Mouse (Mus musculus) embryo, embryonic 10.5 days (tissue): ENCODE results near the gene Gm5169.
"Not testable (repeated sequence)": the region's sequence is repeated elsewhere in the genome, so short reads cannot be mapped to it uniquely, and the experiment has no call there.

ENCODE experiments used
- DNase-seq: peaks from one replicate; pipeline ENCODE4 v3.0.0-alpha.2; 2015; ENCODE audit warnings: low spot score

Gm5169 gene

DNA sequence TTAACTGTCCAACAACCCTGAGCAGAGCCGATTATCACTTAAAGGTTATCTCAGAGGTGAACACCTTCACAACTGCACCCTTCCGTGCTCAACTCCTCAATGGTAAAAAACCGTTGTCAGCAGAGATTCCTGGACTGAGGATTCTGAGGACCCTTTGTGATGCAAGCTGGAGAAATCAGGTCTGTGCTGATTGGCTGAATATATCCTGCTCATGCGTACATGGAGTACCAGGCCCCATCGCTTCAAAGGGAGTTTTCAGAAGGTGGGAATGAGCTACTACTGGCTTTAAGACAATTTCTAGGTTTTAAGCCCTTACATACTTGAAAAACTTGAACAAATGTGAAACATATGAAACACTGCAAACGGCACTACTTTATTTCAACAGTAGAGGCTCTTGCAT, at the start of gene Gm5169:
TSS of gene Gm5169 (minus strand) at position 101 of the 400 bp plus-strand sequence.
- DNase-seq, result not testable (repeated sequence)

- not testable (repeated sequence) for DNase-seq
Observed at GRCm38 (mm10) chrX:25347424-25347823, 46.2 kb upstream of the Gm5169 start.
